Mouse (Mus musculus) T-helper 1 cell (primary cell): Measurements from ENCODE around the gene Tmem54.

ENCODE experiments used
- in situ Hi-C: fragments of 300-600 bp; cut with MboI, MseI; formaldehyde crosslinking; loops from one replicate; pipeline ENCODE4 v1.15.1; 2025; ENCODE audit warnings: high pct_unique_total_duplicates

Gene Tmem54

GRCm38 (mm10) chr4:129105356-129105755, at the start of gene Tmem54:
TSS of gene Tmem54 (plus strand) at chr4:129105548.
- in situ Hi-C loops = no loop called here

DNA sequence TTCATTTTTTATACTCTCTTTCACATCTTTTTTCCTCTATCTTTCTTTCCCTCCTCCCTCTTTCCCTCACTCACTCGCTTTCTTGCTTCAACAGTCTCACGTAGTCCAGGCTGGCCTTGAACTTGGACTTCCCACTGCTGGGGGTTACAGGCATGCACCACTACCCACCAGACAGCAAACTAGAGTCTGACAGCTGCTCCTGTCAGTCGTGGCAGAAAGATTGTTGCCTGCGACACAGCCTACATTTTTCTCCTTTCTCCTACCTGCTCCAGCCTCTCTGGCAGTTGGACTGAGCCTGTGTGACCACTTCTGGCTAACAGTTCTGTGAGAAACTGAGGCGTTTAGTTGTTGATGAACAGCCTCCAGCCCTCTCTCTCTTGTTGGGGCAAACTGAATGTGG, 49.8 kb upstream of the Tmem54 start:
- in situ Hi-C loops = no loop called here

- in situ Hi-C loops = no loop called here
These were observed 47.7 kb upstream of the Tmem54 start for GRCm38 (mm10) chr4:129057533-129058206.

- in situ Hi-C loops = no loop called here
These were observed 46.9 kb upstream of the Tmem54 start, which contains the start of gene Rnf19b for GRCm38 (mm10) chr4:129058207-129059092. TSS of gene Rnf19b (plus strand) at chr4:129058271.

DNA sequence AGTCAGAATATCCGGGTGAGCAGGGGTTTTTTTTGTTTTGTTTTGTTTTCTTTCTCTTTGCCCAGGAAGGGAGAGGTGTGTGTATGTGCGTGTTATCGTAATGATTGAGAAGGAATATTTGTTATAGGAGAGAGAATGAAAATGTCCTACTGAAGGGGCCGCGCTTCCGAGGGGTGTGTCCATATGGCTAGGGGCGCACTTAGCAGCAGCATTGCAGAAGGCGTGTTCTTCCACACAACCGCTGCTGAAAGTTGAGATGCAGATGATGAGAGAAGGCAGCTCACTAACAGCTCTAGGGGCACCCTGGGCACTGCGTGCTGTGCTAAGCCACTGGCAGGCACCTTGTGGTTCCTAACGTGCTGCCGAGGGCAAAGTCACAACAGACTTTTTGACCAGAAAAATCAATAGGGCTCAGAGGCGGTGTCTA, 46.2 kb upstream of the Tmem54 start:
- in situ Hi-C loops = no loop called here

DNA sequence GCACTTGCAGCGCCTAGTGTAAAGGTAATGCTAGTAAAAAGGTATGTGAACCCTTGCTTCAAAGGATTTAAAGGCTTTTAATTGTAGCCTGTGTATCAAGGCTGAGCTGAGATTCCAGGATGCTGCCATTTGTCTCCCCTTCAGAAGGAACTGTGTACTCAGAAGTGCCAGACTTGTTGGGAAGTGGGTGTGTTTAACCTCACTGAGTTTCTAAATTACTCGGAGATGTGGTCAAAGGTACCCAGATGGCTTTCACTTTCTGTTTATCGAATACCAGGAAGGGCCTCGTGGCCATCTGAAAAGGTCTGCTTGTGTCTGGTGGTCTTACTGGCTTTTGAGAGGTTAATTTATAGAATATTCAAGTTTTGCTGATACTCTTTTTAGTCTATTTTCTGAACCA, 45.4 kb upstream of the Tmem54 start:
- in situ Hi-C loops = no loop called here

- in situ Hi-C loops = no loop called here
These were observed 43.9 kb upstream of the Tmem54 start for GRCm38 (mm10) chr4:129061486-129061885.

- in situ Hi-C loops = no loop called here
These were observed 42.9 kb upstream of the Tmem54 start for GRCm38 (mm10) chr4:129062281-129063075.

- in situ Hi-C loops = no loop called here
These were observed 39.6 kb upstream of the Tmem54 start for GRCm38 (mm10) chr4:129065688-129066236.

DNA sequence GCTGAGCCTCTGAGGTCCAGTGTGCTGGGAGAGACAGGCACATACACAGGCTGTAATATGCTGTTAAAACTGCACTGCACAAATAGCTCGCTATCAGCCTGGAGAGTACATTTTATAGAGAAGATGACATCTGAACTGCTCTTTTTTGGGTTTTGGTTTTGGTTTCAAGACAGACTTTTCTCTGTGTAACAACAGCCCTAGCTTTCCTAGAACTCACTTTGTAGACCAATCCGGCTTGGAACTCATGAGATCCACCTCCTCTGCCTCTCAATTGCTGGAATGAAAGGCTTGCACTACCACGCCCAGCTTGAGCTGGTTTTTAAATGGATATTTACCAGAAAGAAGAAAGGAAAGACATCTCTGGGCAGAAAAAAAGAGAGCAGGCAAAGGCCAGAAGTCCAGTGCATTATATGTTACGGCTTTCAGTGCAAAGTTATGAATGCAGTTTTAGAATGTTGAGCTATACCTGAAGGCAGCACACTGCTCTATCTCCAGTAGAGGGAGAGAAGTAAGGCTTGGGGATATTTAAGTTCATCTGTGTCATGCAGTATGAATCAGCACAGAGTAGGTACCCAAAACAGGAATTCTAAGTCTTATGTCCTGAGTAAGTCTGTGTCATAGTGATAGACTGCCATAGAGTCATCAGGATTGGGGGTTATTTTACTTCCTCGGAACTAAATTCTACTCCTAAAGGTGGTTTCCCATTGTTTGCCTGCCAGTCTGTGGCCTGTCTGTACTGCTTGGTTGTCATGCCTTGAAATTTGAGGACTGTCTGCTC, 37.5 kb upstream of the Tmem54 start:
- in situ Hi-C loops = no loop called here

DNA sequence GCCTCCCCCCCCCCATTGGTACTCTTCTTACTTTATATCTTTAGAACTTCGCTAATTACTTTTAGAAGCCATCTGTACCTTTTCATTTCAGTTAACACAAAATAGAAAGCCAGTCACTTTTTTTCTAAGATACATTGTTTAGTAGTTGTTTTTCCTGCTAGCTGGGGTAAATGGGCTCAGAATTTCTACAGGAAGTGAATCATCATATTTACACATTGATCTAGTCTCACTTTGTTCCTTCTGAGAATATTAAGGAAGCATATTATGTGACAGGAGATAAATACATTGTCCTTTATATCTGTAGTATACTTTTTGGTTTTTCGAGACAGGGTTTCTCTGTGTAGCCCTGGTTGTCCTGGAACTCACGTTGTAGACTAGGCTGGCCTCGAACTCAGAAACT, 36.5 kb upstream of the Tmem54 start:
- in situ Hi-C loops = no loop called here

DNA sequence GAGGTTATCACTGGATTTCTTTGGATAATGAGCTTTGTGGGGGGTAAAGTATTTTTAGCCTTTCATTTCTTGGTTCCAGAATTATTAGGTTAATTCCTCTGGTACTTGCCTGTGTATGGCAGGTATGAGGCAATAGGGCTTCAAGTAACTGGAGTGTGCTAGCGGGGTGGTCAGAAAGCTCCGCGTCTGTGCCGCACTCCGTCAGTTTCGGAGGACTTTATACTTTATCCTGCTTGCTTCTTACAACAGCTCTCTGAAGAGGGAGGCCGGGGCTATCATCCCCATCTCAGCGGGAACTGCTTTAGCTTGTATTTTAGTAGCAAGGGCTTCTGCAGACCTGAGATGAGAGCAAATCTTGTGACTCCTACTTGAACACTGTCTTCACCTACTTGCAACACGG, 26.2 kb upstream of the Tmem54 start:
- in situ Hi-C loops = no loop called here

DNA sequence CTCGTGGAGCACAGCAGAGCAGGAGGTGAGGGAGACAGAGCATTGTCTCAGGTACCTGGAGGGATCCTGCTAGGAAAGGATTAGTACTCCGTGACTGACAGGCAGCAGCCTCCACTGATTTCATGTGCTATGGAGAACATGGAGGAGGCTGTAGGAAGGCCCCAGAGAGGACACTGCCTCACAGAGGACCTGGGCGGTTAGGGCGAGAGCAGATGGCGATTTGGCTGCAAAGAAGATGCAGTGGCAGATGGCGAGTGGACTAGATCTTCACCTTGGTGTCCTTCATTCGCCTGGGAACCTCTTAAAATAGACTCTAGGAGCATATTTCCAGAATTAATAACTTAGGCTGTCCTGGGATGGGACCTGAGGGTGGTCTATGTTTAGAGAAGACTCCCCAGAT, 24.3 kb upstream of the Tmem54 start:
- in situ Hi-C loops = no loop called here

GRCm38 (mm10) chr4:129081512-129081911, 23.8 kb upstream of the Tmem54 start:
- in situ Hi-C loops = no loop called here

DNA sequence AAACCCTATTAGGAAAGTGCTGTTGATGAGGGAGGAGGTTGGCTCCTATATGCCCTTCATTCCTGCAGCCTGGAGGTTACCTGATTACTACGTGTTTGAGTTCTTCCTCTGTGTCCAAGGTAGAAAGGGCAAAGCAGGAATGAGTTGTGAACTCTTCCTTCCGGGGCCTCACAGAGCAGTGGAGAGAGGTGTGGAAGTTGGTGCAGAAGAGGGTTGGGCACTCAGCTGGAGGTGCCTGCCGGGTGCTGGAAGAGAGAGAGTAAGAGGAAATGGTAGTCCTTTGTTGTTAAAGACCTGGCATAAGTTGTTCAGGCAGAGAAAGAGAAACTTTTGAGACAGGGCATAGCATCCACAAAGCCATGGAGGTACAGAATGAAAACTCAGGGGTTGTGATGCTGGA, 23.4 kb upstream of the Tmem54 start:
- in situ Hi-C loops = no loop called here

GRCm38 (mm10) chr4:129082379-129083115, 22.8 kb upstream of the Tmem54 start:
- in situ Hi-C loops = no loop called here

DNA sequence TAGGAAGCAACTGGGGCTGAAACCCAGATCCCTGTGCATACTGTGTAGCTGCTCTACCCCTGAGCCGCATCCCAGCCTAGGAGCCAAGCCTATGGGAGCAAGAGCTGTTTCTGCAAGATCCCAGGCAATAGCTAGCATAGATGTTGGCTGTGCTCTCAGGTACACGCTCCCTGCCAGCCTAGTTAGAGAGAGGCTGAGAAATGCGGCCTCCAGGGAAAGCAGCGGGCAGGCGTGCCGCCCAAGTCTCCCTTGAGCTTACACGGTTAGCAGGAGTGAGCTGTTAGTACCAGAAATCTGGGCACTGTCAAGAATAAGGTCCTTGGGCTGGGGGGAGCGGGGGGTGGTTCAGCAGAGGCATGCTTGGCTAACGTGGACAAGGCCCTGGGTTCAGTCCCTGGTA, 20.5 kb upstream of the Tmem54 start:
- in situ Hi-C loops = loop anchor here (5.0 kb wide), 1 partner anchor 118 kb away; no protein-coding TSS in a partner anchor

- in situ Hi-C loops = loop anchor here (5.0 kb wide), 1 partner anchor 119 kb away; no protein-coding TSS in a partner anchor
These were observed 19.3 kb upstream of the Tmem54 start for GRCm38 (mm10) chr4:129086078-129086477.

GRCm38 (mm10) chr4:129087850-129088249, 17.5 kb upstream of the Tmem54 start:
- in situ Hi-C loops = loop anchor here (5.0 kb wide), 1 partner anchor 121 kb away; no protein-coding TSS in a partner anchor

DNA sequence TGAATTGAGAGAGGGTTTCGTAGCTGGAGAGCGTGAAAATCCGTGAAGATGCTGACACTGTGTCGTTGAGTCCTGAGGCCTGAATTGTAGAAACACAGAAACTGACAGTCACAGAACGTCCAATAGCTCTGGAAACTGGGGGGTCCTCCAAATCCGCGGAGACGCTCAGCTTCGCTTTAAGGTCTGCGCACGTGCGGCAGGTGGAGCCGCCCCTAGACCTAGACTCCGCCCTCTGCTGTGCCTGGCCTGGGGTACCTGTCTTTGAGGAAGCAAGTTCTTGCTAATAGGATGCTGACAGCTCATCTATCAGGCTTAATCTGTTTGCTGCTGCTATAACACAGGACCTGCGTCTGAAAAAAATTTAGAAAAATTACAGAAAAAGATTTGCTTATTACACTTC, 10.1 kb upstream of the Tmem54 start:
- in situ Hi-C loops = no loop called here
